Mouse (Mus musculus) layer of hippocampus, adult 8-10 months (tissue): Measurements from ENCODE around the gene Lrrc8d. TPM values are rescaled to one million over a fixed set of nuclear protein-coding genes. Genes with fewer than 3 reads are reported as not detected.
A peak's percentile ranks its signal among the peaks of the same experiment; 100 is the strongest.

Experiments
- DNase-seq, 2 experiments: peaks; one replicate each; pipeline ENCODE4 v3.0.0; 2022; ENCODE audit warnings: low spot score in 2 of 2
- total RNA-seq, 4 experiments: library from RNA; stranded (reverse); gene quantifications; 2 replicates each; pipeline ENCODE4 v1.2.4; 2022

Lrrc8d gene
- total RNA-seq, 4 experiments from 2014 or later, result 45.1 to 57.8 (median 50.1) TPM

DNA sequence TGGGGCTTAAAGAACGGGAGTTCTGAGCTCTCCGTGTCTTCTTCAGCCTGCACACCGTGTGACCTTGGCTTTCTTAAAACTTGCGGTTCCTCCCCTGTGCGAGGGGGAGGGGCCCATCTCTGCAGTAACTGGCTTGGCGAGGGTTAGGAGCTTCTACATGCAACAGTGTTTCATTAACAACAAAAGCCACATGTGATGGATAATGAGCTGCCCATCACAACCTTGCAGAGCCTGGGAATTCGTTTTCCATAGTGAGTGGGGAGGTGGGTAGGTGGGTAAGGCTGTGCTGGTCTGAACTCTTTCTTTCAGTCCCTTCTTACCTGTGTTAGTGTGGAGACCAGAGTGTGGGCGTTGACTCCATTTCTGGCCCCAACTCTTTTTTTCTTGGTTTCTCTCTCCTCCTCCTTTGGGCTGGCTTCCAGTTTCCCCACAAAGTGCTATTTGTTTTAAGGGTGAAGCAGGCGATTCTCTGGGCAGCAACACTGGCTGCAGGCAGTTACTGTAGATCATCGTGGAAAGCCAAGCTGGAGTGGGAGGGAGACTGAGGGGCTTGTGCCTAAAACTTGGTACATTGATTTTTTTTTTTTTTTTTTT, 15.9 kb downstream of the Lrrc8d start:
- DNase-seq, result peak; percentile 56 to 58

DNA sequence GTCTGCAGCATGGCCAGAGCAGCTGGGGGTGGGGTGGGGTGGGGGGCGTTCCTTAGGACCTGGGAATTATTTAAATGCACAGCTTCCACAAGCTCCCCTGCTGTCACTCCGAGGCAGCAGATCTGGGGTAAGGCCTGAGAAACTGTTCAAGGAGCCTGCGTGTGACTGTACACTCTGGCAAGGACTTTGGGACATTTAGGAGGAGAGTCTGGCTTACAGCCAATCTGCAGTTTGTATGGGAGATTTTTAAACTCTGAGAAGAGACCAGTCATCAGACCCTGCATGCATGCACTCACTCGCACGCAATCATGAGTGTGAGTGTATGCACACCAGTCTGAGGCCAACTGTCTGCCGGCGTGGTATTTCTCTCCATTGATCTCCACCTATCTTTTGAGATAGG, 17.5 kb downstream of the Lrrc8d start:
- DNase-seq, result no peak

DNA sequence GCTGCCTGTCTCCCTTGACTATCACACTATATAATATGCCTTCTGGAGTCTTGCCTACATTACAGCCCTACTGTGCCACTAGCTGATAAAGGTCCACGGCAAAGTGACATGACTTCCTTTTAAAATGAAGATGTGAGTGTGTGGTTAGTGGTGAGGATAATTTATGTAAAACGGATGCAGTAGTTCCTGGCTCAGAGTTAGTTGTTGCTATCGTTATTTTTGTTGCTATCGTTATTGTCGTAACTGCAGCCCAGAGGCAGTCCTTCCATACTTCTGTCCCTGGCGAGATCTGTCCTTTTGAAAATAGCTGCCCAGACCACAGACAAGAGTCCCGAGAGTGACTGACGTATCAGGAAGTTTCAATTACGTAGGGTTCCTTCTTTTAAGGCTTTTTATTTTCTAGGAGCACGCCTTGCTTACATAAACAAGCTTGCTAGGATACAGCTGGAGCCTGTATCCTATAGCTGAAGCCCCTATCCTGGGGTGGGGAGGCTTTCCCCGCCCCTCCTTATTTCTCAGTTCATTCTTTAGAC, 18.4 kb downstream of the Lrrc8d start:
- no peak for DNase-seq

GRCm38 (mm10) chr5:105721267-105721666, 21.5 kb downstream of the Lrrc8d start:
- no peak for DNase-seq

DNA sequence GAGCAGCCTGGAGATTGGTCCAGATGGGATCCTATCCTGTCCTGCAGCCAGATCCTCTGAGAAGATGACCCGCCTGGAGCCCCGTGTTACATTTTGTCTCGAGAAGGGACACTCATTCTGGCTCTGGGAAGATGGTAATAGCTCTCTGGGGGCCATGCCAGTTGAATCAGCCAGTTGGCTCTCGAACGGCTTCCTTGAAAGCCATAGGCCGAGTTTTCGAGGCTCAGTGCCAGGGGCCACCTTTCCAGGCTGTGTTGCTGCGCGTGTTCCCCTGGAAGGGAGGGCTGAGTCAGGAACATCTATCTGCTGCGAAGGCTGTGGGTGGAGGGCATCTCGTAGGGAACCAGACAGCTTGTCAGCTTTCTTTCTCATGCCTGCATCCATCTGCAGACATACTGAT, 23.0 kb downstream of the Lrrc8d start:
- DNase-seq, result no peak

DNA sequence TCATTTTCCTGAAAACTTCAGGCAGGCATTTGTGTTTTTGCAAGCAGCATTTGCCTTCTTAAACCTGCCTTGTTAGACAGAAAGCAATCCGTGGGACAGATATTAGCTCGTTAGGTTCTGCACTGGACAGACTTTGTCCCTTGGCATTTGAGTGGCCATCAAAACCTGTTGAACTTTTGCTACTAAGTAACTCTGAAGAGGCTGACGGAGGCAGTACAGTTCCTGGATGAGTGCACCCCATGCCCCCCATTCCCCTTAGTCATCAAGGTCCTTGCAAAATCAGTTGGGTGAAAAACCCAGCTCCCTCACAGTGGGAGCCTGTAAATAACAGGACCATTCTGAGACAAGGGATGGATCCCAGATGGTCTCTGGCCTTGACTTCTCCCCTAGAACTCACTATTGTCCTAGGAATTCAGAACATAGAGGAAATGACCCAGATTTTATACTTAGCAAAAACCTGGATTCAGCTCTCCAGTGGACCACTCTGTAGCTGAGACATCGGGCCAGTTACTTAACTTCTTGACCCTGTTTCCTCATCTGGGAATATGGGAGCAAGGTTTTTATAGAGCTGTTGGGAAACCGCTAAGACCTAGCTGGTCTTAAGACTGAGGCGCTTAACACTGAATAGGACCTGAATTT, 30.5 kb downstream of the Lrrc8d start:
- no peak for DNase-seq

- no peak for DNase-seq
Measured at GRCm38 (mm10) chr5:105731173-105731626, 31.4 kb downstream of the Lrrc8d start.

GRCm38 (mm10) chr5:105731627-105732432, 32.1 kb downstream of the Lrrc8d start:
- peak in 1 of 2 experiments; percentile 34 for DNase-seq

DNA sequence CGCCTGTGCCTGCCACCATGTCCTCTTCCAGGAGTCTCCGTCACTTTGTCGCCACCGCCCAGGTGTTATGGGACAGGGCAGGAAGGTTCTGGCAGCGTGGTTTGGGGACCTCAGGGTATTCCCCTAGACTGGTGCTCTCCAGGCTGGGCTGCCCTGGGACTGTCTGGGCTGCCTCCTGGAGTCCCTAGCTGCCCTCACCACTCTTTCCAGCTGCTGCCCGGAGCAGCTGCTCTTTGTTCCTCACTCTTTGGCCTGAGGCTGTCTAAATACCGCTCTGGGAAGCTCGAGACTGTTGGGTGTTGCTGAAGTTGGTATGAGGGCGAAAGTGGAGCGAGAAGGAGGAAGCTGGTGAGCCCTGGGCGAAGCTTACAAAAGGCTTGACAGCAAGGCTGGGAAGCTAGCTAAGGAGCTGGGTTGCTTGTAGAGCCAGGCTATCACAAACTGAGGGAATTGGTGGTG, 32.7 kb downstream of the Lrrc8d start:
- no peak for DNase-seq

DNA sequence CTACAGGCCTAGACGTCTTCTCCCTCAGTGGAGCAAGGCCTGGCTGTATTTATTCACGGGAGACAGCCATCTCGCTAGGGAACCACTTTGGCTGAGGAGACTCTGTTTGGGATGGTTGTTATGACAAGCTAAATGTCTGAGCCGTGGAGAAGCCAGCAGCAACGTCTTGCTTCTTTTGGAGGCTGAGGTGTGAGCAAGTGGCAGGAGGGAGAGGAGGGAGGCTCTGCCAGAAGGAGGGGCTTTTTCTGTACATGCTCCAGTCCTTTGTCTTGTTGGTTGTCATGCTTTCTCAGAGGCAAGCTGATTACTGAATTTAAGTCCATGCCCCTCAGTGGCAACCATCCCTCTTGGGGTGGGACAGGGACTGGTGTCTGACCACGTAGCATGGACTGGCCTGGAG, 33.5 kb downstream of the Lrrc8d start:
- DNase-seq, result no peak

DNA sequence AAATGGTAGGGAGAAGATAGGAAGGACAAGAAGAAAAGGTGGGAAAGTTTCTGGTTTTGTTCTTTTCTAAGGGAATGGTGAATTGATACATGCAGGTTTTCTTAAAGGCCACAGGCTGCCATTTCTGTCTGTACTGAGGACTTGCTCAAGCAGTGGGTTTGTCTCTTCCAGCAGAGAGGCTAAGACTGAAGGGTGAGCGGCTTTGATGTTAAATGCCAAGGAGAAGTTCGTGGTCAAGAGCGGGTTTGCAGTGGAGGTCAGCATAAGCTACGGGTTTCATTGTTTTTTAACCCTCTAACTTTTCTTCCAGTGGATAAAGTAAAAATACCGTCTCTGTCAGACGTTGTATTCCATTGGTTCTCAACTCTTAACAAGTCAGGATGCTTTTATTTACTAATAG, 36.6 kb downstream of the Lrrc8d start:
- DNase-seq, result no peak

GRCm38 (mm10) chr5:105737145-105737544, 37.4 kb downstream of the Lrrc8d start:
- DNase-seq, result no peak

GRCm38 (mm10) chr5:105740437-105740836, 40.7 kb downstream of the Lrrc8d start:
- no peak for DNase-seq

- no peak for DNase-seq
Measured at GRCm38 (mm10) chr5:105742641-105743040, 42.9 kb downstream of the Lrrc8d start.

DNA sequence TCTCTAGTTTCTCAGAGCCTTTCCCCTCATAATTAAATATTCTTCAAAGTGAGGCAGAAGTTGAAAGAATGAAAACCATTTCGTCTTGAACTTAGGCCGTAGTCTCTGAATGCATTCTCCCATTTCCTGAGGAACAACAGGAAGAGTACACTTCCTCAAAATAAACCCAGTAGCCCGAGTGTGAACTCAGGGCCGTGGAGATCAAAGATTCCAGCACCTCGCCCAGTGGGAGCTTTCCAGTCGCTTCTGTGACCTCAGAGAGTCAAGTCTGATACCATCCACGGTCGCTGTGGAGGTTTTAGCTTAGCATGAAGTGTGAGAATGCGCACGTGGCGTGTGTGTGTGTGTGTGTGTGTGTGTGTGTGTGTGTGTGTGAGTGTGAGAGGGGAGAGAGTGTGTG, 45.6 kb downstream of the Lrrc8d start:
- DNase-seq, result no peak

GRCm38 (mm10) chr5:105745927-105746454, 46.2 kb downstream of the Lrrc8d start:
- no peak for DNase-seq

GRCm38 (mm10) chr5:105754803-105755202, 55.0 kb downstream of the Lrrc8d start:
- DNase-seq, result no peak

DNA sequence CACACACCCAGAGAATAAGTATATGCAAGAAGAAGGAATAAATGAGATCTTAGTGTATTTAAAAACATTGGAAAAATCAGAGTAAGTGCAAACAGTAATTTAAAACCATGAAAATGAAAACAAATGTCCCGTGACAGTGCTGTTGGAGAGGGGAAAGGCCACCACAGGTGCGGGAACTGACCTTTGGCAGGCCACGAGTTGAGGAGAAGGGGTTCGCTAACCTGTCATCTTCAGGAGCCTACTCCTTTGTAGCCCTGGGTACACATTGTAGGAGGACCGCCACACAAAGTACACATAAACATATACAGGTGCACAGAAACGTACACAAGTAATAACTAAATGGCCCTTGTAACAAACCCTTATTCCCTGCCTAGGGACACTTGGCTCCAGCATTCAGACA, 55.7 kb downstream of the Lrrc8d start:
- no peak for DNase-seq

- no peak for DNase-seq
Measured at GRCm38 (mm10) chr5:105757978-105758377, 58.2 kb downstream of the Lrrc8d start.

GRCm38 (mm10) chr5:105758866-105759265, 59.1 kb downstream of the Lrrc8d start:
- DNase-seq, result no peak

- peak in 1 of 2 experiments; percentile 31 for DNase-seq
Measured at GRCm38 (mm10) chr5:105761848-105762482, 62.2 kb downstream of the Lrrc8d start.
